Mouse (Mus musculus) embryo, embryonic 10 days (tissue): ENCODE results near the gene Ric8a.

ENCODE experiments used
- DNase-seq: peaks from one replicate; pipeline ENCODE4 v3.0.0-alpha.2; 2015; ENCODE audit warnings: low spot score

Gene Ric8a

GRCm38 (mm10) chr7:140846676-140847075 is 10.1 kb upstream of the Ric8a start:
- no peak for DNase-seq

DNA sequence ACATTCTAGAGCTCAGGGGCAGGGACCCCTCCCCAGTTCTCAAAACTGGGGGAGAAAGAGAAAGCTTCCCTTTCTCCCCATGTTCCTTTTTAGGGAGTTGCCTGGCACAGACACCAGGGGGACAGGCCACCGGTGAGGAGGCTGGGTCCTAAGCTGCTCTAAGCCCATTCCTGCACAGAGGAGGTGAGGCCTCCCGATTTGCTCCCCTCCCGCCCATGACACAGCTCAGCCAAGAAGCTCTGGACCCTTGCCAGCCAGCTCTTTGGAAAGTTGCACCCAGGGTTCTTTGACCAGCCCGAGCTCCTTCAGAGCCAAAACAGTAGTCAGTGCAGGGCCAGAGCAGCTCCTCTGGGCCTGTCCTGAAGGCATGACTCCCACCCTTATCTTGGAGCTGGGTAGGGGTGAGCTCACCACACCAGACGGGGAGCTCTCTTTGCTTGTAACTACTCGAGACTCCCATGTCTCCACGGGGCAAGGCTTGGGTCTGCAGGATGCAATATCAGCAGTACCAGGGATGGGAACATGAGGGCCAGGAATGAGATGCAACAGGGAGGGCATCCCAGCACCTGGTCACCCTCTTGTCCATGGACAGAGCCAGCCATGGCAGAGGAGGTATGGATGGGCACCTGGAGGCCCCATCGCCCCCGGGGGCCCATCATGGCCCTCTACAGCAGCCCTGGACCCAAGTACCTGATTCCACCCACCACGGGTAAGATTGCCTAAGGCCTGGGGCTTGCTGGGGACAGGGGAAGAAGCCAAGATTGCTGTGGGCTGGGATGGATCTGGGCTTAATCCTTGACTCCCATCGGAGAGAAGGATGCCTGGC is 8.8 kb upstream of the Ric8a start, which contains the start of gene Odf3:
TSS of gene Odf3 (plus strand) at position 51 of the 826 bp plus-strand sequence.
- no peak for DNase-seq

DNA sequence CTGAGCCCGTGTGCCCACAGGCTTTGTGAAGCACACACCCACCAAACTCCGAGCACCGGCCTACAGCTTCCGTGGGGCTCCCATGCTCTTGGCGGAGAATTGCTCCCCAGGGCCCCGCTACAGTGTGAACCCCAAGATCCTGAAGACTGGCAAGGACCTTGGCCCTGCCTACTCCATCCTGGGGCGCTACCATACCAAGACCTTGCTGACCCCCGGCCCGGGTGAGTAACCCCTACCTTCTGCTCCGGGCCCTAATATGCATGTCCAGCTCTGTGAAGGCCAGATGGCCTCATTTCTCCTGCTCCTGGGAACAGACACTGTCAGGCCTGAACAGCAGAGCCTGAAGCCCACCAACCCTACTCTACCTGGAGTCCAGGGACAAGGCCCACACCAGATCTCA is 8.2 kb upstream of the Ric8a start:
- no peak for DNase-seq

- no peak for DNase-seq
Observed at GRCm38 (mm10) chr7:140851916-140852315, 4.8 kb upstream of the Ric8a start.

DNA sequence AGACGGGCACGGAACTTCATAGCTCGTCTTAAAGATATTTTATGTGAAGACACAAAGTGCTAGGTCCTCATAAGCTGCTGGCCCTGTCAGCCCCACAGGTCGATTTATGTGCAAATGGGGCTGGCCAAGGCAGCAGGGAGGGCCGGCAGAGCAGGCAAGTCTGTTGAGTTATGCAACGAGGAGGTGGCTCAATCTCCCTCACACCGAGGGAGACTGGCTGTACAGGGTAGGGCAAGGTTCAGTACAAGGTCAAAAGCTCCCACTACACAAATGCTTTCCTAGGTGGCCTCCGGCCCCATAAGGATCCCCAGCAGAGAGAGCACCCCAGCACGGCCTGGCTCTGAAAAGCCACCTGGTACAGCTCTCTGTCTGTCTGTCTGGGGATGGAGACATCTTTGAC is 3.4 kb upstream of the Ric8a start:
- no peak for DNase-seq

GRCm38 (mm10) chr7:140854483-140854882 is 2.3 kb upstream of the Ric8a start:
- DNase-seq: no peak

GRCm38 (mm10) chr7:140855181-140855580 is 1.6 kb upstream of the Ric8a start:
- DNase-seq: no peak

DNA sequence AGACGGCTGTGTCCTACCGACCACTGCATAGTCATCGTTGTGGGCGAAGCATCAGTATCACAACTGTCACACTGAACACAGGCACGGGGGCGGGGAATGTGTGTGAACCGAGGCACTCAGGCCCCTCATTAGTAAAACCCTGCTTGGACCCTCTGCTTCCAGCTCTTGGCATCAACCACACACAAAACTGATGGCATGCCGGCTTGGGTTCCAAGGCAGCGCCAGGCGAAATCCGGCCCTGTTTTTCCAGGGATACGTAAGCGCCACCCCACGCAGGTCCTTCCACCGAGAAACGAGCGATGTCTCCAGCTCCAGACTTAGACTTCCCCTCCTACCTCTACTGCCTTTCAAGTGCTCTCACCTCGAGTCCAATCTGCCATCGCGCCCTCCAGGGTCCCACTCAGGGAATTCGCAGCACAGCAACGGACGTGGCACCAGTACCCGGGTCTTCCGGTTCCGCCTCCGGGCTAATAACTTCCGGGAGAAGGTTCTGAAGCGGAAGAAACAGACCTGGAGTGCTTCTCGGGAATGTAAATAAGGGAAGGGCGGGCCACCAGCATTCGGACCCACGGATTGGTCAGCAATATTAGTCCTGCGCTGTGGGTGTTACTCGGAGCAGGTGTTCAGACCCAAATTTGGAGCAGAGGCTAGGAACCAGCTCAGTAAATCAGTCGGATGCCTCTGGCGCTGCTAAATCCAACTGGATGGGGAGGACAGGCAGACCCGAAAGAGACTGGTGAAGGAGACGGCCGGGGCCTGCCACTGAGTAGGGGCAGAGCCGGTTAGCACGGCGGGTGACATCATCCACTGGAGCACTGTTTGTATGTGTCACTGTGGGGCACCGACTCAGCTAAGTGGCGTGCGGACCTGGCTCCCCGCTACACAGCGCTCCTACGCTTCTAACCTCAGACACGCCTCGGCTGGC is 635 bp upstream of the Ric8a start, which contains the start of gene Gm45785:
TSS of gene Gm45785 (minus strand) at position 472 of the 925 bp plus-strand sequence.
- DNase-seq: peak; percentile 91

DNA sequence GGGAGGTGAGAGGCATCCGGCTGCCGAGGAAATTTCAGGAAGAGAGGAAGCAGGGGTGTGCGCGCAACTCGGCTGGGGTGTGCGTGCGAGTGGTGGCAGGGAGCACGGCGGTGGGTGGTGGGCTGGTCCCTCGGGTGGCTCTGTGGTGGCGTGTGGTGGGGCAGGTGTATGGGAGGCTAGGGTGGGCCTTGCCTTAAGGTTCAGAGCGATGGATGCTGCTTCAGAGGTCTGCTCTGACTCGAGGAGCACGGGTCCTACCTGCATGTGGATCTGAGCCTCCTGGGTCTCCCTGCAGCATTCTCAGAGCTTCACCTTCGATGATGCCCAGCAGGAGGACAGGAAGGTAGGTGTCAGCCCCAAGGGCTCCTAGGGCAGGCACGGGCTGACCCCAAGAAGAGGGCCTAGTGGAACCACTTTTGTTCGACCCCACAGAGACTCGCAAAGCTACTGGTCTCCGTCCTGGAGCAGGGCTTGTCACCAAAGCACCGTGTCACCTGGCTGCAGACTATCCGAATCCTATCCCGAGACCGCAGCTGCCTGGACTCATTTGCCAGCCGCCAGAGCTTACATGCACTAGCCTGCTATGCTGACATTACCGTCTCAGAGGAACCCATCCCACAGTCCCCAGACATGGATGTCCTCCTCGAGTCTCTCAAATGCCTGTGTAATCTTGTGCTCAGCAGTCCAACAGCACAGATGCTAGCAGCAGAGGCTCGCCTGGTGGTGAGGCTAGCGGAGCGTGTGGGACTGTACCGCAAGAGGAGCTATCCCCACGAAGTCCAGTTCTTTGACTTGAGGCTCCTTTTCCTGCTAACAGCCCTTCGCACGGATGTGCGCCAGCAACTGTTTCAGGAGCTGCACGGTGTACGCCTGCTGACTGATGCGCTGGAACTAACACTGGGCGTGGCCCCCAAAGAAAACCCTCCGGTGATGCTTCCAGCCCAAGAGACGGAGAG is 1.1 kb downstream of the Ric8a start, which contains the start of gene Bet1l:
TSS of gene Bet1l (minus strand) at position 28 of the 956 bp plus-strand sequence.
- no peak for DNase-seq

GRCm38 (mm10) chr7:140858746-140859145 is 2.0 kb downstream of the Ric8a start:
- no peak for DNase-seq

- DNase-seq: no peak
Observed at GRCm38 (mm10) chr7:140859997-140860396, 3.2 kb downstream of the Ric8a start.

GRCm38 (mm10) chr7:140860728-140861127 is 4.0 kb downstream of the Ric8a start:
- DNase-seq: no peak

DNA sequence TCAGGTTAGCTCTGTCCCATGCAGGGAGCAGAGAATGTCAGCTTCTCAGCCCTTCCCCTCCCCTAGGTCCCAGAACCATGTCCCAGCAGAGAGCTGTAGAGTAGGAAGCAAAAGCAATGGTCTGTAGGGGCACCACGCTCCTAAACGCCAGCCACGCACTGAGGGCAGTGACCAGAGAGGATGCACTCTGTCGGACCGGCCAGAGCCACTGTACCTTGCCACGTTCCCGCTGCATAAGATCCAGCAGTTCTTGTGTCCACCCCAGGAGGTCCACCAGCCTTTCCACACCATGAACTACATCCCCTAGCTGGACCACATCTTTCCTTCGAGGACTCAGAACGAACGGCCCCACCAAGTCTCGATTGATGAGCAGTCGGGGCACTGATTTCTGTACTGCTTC is 8.0 kb downstream of the Ric8a start:
- no peak for DNase-seq

- DNase-seq: no peak
Observed at GRCm38 (mm10) chr7:140874224-140874623, 17.5 kb downstream of the Ric8a start.

DNA sequence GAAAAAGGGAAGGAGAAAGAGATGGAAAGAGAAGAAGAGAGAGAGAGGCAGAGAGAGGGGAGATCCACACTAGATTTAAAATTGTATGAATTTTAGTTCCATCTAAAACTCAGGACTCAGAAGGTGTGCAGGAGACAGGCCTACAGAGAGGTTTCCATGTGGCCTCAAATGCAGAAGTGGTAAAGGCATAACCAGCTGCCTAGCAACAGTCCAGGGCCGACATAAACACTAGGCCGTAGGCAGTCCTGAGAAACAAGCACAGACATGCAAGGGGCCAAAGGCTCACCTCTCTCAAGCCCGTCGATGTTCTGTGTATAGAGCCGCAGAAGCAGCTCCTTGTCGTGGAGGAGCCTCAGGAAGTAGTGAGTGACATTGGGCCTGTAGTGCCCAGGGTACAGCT is 20.6 kb downstream of the Ric8a start:
- DNase-seq: no peak

GRCm38 (mm10) chr7:140879355-140879754 is 22.6 kb downstream of the Ric8a start:
- DNase-seq: no peak

DNA sequence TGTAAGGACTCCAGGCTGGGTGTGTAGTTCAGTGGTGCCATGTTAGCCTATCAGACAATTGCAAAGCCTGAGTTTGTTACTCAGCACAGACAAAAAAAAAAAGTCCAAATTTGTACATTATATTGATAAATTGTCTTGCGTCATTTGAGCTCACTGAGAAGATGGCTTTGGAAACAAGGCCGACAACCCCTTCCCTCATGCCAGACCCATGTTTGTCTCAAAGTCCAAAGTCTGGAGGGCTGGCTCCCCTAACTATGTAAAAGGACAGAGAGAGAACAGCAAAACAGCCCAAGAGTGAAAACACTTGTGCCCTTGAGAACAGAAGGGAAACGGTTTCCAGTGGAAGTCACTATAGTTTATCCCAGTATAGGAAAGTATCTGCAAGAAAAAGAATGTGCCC is 23.7 kb downstream of the Ric8a start:
- DNase-seq: no peak

DNA sequence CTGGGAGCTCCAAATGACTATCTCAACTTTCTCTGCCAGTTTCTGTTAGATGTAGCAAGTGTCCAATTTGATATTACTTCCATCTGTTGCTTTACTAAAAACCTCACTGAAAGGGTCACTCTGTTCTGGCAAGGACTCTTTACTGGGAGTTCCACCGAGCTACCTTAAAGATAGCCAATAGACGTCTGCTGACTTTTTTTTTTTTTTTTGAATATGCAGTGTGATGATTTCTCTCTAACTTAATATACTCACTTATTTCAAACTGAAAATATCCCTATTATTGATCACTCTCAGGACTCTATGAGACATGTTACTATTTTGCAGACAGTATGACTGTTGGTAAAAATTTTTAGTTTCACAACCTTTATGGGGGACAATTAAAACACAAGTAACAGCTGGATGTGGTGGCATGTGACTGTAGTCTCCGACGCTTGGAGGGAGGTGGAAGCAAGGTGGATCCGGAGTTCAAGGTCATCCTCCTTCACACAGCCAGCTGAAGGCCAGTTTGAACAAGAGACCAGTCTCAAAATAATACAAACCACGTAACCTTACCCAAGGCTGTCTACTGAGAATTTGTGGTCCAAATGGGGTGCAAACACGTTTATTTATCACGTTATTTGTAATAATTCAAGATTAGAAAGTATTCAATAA is 24.2 kb downstream of the Ric8a start:
- DNase-seq: peak; percentile 7

DNA sequence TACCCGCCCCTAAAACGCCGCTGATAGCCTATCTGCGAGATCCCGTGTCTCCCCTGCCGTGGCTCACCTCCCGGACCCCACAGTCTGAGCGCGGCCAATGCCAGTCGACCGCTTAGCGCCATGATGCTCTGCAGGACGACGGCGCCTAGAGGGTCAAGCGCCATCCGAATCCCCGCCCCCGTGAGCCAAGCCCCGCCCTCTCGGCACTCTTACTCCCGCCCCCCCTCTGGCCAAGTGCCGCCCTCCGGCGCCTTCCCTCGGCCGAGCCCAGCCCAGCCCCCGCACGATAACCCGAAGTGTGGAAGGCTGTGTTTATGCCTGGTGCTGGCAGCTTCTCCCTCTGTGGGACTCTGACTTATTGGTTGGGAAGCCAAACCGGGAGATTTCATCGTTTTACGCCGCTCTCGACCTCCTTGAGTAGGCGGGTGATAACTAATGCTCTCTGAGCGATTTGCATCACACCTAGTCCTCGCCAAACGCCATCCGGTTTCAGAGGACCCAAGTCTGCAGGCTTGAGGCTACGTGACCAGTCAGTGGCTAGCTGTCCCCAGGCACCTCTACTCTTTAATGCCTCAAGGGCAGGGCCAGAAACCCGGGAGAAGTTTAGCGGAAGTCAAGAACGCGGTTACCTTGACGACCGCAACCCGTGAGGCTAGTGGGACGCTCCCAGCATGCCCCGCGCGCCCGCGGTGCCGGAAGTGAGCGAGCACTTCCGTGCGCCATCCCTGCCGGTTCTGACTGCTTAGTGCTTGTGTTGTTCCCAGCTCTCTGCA is 25.1 kb downstream of the Ric8a start, which contains the start of the genes Psmd13 and Sirt3:
TSS of gene Psmd13 (plus strand) at position 273 of the 773 bp plus-strand sequence.
TSS of gene Sirt3 (minus strand) at position 614 of the 773 bp plus-strand sequence.
- peak; percentile 97 for DNase-seq

DNA sequence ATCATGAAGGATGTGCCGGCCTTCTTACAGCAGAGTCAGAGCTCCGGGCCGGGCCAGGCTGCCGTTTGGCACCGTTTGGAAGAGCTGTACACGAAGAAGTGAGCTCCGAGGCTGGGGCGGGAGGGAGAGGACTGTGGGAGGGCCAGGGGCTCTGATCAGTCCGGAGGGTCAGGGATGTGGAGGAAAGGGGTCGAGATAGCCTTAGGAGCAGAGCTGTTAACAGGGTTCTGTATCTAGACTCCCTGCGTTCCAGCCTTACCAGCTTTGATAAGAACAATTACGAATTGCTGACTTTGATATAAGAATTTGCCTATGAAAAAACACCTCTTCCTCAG is 25.7 kb downstream of the Ric8a start:
- DNase-seq: peak; percentile 8
